16 mouse cellular contexts compared by ENCODE assay signal in genomic region chr14:122751552-122751951, GRCm38 (mm10).
DNase-seq lines count a peak whose midpoint lies in the region; ATAC-seq and TF ChIP-seq lines count a peak whose summit lies in the region.
"Had no signal": no experiment of that assay in that cellular context is flagged by ENCODE, and none has a peak within 500 bp of the region (broad histone marks: within the 10 kb centered on the region; RNA-seq: fewer than 3 reads in every experiment).

No protein-coding gene starts in this region.

- H3K4me1 ChIP-seq in testis, adult 2 months (ENCODE audit: control insufficient read depth, insufficient read depth, low read length) = no peaks in the 10 kb centered on the region
- H3K4me1 ChIP-seq in forebrain, embryonic 14.5 days (ENCODE audit: control insufficient read depth, insufficient read depth, low read length) = peaks cover 2% of the 10 kb centered on the region; the same call in 1 of the 2 replicates
- H3K4me1 ChIP-seq: hindbrain, embryonic 15.5 days had no signal

- H3K36me3 ChIP-seq in testis, adult 2 months (ENCODE audit: control insufficient read depth, insufficient read depth, low read length) = no peaks in the 10 kb centered on the region
- no peaks in the 10 kb centered on the region for H3K36me3 ChIP-seq in forebrain, embryonic 14.5 days (ENCODE audit: control insufficient read depth, insufficient read depth, low read length)
- H3K36me3 ChIP-seq: embryonic facial prominence, embryonic 15.5 days; forebrain, embryonic 12.5 days; hindbrain, embryonic 15.5 days; midbrain, embryonic 12.5 days had no signal

- H3K27me3 ChIP-seq in testis, adult 2 months (ENCODE audit: control insufficient read depth, insufficient read depth, low read length) = no peaks in the 10 kb centered on the region
- no peaks in the 10 kb centered on the region for H3K27me3 ChIP-seq in Patski
- H3K27me3 ChIP-seq in forebrain, embryonic 14.5 days (replicated peaks; ENCODE audit: control insufficient read depth, insufficient read depth, low read length) = no peaks in the 10 kb centered on the region
- H3K27me3 ChIP-seq: embryonic facial prominence, embryonic 15.5 days; forebrain, embryonic 12.5 days; hindbrain, embryonic 15.5 days; midbrain, embryonic 12.5 days had no signal

- H3K4me3 ChIP-seq in layer of hippocampus, adult 2 months = no peak overlapping the region
- peak overlapping the region; percentile 21; the same call in 1 of the 2 replicates for H3K4me3 ChIP-seq in testis, adult 2 months (ENCODE audit: control insufficient read depth, low read depth, low read length)
- H3K4me3 ChIP-seq in forebrain, embryonic 14.5 days (ENCODE audit: low read depth, low read length) = no peak overlapping the region
- H3K4me3 ChIP-seq: embryonic facial prominence, embryonic 15.5 days; forebrain, embryonic 12.5 days; hindbrain, embryonic 15.5 days; midbrain, embryonic 12.5 days had no signal

- peak; percentile 56 for TF ChIP-seq CTCF in layer of hippocampus, adult 2 months (conservative IDR thresholded peaks at IDR 0.05)
- TF ChIP-seq CTCF in testis, adult 2 months (IDR thresholded peaks at IDR 0.05; ENCODE audit: control insufficient read depth, insufficient read depth, insufficient replicate concordance, low read depth, low read length) = no peak
- TF ChIP-seq CTCF in Patski (IDR thresholded peaks at IDR 0.05) = peak; percentile 48

- CTCF ChIA-PET in Patski (lab: Charles Lee) = no interaction called here

- POLR2A ChIA-PET in Patski (lab: Charles Lee) = interaction anchor here (1.1 kb wide), 1 partner anchor 16 kb away, joined by 3 read pairs; no protein-coding TSS in a partner anchor

- no peak for DNase-seq in layer of hippocampus, adult 2 months (ENCODE audit: low spot score in 2 of 2)
- DNase-seq in layer of hippocampus, postnatal 14 days (ENCODE audit: low spot score in 2 of 2) = no peak
- DNase-seq in testis, postnatal 14 days (ENCODE audit: low spot score) = no peak
- no peak for DNase-seq in Patski (ENCODE audit: low read depth, low spot score)
- no peak for DNase-seq in adrenal gland, adult 2 months
- no peak for DNase-seq in forebrain, embryonic 14.5 days (ENCODE audit: low spot score)
- DNase-seq: adrenal gland, postnatal 14 days; cerebellum, adult 8-10 months; kidney, adult 9 months; lung, postnatal 10 days; right cerebral cortex, adult 18-20 months had no signal

- no peak overlapping the region for H3K27ac ChIP-seq in layer of hippocampus, adult 2 months
- no peak overlapping the region for H3K27ac ChIP-seq in testis, adult 2 months (ENCODE audit: control insufficient read depth, insufficient read depth, low read depth, low read length)
- H3K27ac ChIP-seq in forebrain, embryonic 14.5 days (ENCODE audit: low read depth, low read length) = no peak overlapping the region
- H3K27ac ChIP-seq: embryonic facial prominence, embryonic 15.5 days; forebrain, embryonic 12.5 days; hindbrain, embryonic 15.5 days; midbrain, embryonic 12.5 days had no signal

- no peaks in the 10 kb centered on the region for H3K9me3 ChIP-seq in forebrain, embryonic 14.5 days (replicated peaks; ENCODE audit: control insufficient read depth, low read length)
- H3K9me3 ChIP-seq: embryonic facial prominence, embryonic 15.5 days; hindbrain, embryonic 15.5 days; midbrain, embryonic 12.5 days had no signal

- ATAC-seq in Patski = no peak
- ATAC-seq in forebrain, embryonic 14.5 days = no peak

- no peak overlapping the region for H3K9ac ChIP-seq in forebrain, embryonic 14.5 days (ENCODE audit: low read length)
- H3K9ac ChIP-seq: embryonic facial prominence, embryonic 15.5 days; forebrain, embryonic 12.5 days; hindbrain, embryonic 15.5 days; midbrain, embryonic 12.5 days had no signal

- H3K4me2 ChIP-seq in forebrain, embryonic 14.5 days (ENCODE audit: low read length) = no peak overlapping the region
- H3K4me2 ChIP-seq: embryonic facial prominence, embryonic 15.5 days; forebrain, embryonic 12.5 days; hindbrain, embryonic 15.5 days; midbrain, embryonic 12.5 days had no signal

- no peak for TF ChIP-seq POLR2A in testis, adult 2 months (IDR thresholded peaks at IDR 0.05; ENCODE audit: control insufficient read depth, low read depth, low read length)

- 97% methylated on average over 1 of the region's 1 CpGs for WGBS in forebrain, embryonic 14.5 days

- in situ Hi-C loops in Patski (cut with MboI; ENCODE audit: low pct_unique_long_range_greater_than_20kb) = no loop called here
